Mouse (Mus musculus): ENCODE data around the gene Sorbs1. TPM values are rescaled to one million over a fixed set of nuclear protein-coding genes. Genes with fewer than 3 reads are reported as not detected.

Sorbs1 gene
- polyA plus RNA-seq, 1 experiment, result 13.2 TPM

DNA sequence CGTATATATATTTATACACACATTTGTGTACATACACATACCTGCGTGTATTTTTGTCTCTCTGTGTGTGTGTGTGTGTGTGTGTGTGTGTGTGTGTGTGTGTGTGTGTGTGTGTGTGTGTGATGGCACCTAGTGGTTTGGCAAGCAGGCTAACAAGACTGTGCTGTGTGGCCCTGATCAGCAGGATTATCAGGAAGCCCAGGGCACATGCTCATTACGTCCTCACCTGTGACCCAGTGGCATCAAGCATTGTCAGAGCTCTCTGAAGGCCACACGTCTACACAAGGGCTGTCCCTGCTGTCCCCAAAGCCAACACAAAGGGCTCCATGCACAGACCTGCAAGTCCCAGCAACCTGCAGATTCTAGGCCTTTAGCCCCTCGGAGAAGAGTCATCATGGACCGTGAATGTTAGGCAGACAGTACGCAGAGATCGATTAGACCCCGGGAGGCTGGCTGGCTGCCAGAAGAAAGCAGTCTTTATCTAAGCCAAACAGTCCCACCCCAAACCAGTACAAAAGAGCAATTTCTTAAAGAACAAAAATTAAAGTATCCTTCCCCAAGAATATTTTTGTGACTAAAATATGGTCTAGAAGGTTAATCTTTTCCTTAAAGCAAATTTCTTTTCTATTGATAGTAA is 52.6 kb downstream of the Sorbs1 start:
- no peak for TF ChIP-seq POLR2A (IDR thresholded peaks at IDR 0.05; ENCODE audit: low read depth, low read length)
- TF ChIP-seq CTCF (IDR thresholded peaks at IDR 0.05; ENCODE audit: extremely low read depth, insufficient read length, insufficient replicate concordance, low read depth, low read length), result no peak
- Histone ChIP-seq H3K4me3 (ENCODE audit: low read depth, low read length) (no peak overlapping the region), H3K27ac (ENCODE audit: insufficient read depth, low read depth, low read length) (no peak overlapping the region), H3K36me3 (ENCODE audit: control insufficient read depth, insufficient read depth, low read length) (no peaks in the 10 kb centered on the region), H3K27me3 (ENCODE audit: control insufficient read depth, insufficient read depth, low read length) (no peaks in the 10 kb centered on the region), H3K4me1 (ENCODE audit: control insufficient read depth, insufficient read depth, insufficient read length, low read length) (peaks cover 25% of the 10 kb centered on the region)
- whole genome bisulfite sequencing, result 28% methylated on average over 9 of the region's 9 CpGs

DNA sequence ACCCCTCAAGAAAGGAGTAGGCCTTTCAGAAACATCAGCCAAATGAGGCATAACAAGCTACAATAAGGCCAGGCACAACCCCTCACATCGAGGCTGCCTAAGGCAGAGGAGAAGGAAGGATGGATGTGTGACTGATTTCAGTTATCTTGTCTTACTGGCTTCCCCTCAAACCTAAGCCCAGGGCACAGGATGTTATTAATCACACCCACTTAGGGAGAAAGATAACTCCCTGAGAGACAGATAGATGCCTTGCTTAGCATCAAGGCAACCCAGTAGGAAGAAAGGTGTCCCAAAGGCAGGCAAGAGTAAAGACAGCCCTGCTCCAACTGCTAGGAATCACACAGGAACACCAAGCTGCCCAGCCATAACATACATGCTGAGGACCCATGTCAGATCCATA is 54.2 kb downstream of the Sorbs1 start:
- Histone ChIP-seq H3K36me3 (ENCODE audit: control insufficient read depth, insufficient read depth, low read length) (no peaks in the 10 kb centered on the region), H3K27ac (ENCODE audit: insufficient read depth, low read depth, low read length) (no peak overlapping the region), H3K27me3 (ENCODE audit: control insufficient read depth, insufficient read depth, low read length) (no peaks in the 10 kb centered on the region), H3K4me1 (ENCODE audit: control insufficient read depth, insufficient read depth, insufficient read length, low read length) (peaks cover 20% of the 10 kb centered on the region), H3K4me3 (ENCODE audit: low read depth, low read length) (no peak overlapping the region)
- 60% methylated on average over 1 of the region's 1 CpGs for WGBS
- no peak for TF ChIP-seq POLR2A (IDR thresholded peaks at IDR 0.05; ENCODE audit: low read depth, low read length)
- no peak for TF ChIP-seq CTCF (IDR thresholded peaks at IDR 0.05; ENCODE audit: extremely low read depth, insufficient read length, insufficient replicate concordance, low read depth, low read length)

DNA sequence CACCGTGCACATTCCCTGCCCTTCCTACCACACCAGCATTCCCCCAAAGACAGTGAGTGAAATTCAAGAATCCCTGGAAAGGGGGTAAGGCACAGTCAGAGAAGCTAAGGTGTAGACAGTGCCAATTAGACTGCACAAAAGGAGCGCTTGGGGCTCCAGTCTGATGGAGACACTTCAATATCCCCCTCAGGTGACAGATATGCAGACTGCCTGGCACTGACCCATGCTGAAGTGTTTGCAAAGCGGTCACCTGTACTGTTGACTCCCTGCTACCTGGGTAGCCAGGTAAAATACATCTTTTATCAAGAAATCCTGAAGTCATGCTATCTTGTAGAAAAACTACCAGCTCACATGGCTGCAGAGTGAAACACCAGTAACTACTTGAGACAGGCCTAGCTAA is 54.8 kb downstream of the Sorbs1 start:
- Histone ChIP-seq H3K27me3 (ENCODE audit: control insufficient read depth, insufficient read depth, low read length) (no peaks in the 10 kb centered on the region), H3K36me3 (ENCODE audit: control insufficient read depth, insufficient read depth, low read length) (no peaks in the 10 kb centered on the region), H3K27ac (ENCODE audit: insufficient read depth, low read depth, low read length) (no peak overlapping the region), H3K4me1 (ENCODE audit: control insufficient read depth, insufficient read depth, insufficient read length, low read length) (peaks cover 18% of the 10 kb centered on the region), H3K4me3 (ENCODE audit: low read depth, low read length) (no peak overlapping the region)
- TF ChIP-seq POLR2A (IDR thresholded peaks at IDR 0.05; ENCODE audit: low read depth, low read length) (no peak), CTCF (IDR thresholded peaks at IDR 0.05; ENCODE audit: extremely low read depth, insufficient read length, insufficient replicate concordance, low read depth, low read length) (no peak)
- 72% methylated on average over 3 of the region's 3 CpGs for WGBS

DNA sequence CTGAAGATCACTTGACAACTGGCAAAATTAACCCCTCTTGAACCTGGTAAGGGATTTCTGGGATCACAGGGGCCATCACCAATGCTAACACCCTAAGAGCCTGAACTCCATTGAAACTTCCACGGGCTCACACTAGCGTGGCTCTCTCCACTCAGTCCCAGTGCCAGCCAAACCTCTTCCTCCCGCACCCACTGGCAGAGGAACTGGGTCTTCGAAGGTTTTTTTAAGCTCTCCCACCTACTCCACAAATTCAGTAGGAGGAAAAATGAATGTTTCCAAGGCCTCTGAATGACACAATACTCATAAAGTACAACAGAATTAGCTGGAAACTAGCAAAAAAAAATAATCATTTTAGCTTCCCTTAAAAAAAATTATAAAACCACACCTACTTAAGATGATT is 58.3 kb downstream of the Sorbs1 start:
- TF ChIP-seq POLR2A (IDR thresholded peaks at IDR 0.05; ENCODE audit: low read depth, low read length) (no peak), CTCF (IDR thresholded peaks at IDR 0.05; ENCODE audit: extremely low read depth, insufficient read length, insufficient replicate concordance, low read depth, low read length) (no peak)
- Histone ChIP-seq H3K27me3 (ENCODE audit: control insufficient read depth, insufficient read depth, low read length) (no peaks in the 10 kb centered on the region), H3K36me3 (ENCODE audit: control insufficient read depth, insufficient read depth, low read length) (no peaks in the 10 kb centered on the region), H3K27ac (ENCODE audit: insufficient read depth, low read depth, low read length) (no peak overlapping the region), H3K4me1 (ENCODE audit: control insufficient read depth, insufficient read depth, insufficient read length, low read length) (no peaks in the 10 kb centered on the region), H3K4me3 (ENCODE audit: low read depth, low read length) (no peak overlapping the region)
- 96% methylated on average over 4 of the region's 4 CpGs for WGBS

DNA sequence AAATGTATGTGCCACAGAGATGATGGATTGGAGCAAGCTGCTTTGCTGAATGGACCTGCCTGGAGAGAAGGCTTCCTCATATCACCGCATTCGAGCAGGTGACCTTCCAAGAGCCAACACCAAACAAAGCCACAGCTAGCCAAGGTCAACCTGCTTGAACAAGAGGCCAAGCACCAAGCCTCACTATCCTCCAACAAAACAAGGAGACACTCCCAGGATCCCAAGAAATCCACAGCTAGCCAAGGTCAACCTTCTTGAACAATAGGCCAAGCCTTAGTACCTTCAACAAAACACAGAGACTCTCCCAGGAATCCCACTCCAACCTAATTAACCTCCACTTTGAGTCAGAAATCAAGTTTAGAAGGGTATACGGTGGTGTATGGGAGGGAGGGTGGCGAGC is 59.5 kb downstream of the Sorbs1 start:
- no peaks in the 10 kb centered on the region; the same call in 1 of the 2 replicates for H3K36me3 ChIP-seq (ENCODE audit: control insufficient read depth, insufficient read depth, low read length)
- no peaks in the 10 kb centered on the region for H3K27me3 ChIP-seq (ENCODE audit: control insufficient read depth, insufficient read depth, low read length)
- TF ChIP-seq CTCF (IDR thresholded peaks at IDR 0.05; ENCODE audit: extremely low read depth, insufficient read length, insufficient replicate concordance, low read depth, low read length) (no peak), POLR2A (IDR thresholded peaks at IDR 0.05; ENCODE audit: low read depth, low read length) (no peak)
- no peaks in the 10 kb centered on the region for H3K4me1 ChIP-seq (ENCODE audit: control insufficient read depth, insufficient read depth, insufficient read length, low read length)
- no peak overlapping the region for H3K27ac ChIP-seq (ENCODE audit: insufficient read depth, low read depth, low read length)
- no peak overlapping the region for H3K4me3 ChIP-seq (ENCODE audit: low read depth, low read length)
- 97% methylated on average over 4 of the region's 4 CpGs for WGBS

DNA sequence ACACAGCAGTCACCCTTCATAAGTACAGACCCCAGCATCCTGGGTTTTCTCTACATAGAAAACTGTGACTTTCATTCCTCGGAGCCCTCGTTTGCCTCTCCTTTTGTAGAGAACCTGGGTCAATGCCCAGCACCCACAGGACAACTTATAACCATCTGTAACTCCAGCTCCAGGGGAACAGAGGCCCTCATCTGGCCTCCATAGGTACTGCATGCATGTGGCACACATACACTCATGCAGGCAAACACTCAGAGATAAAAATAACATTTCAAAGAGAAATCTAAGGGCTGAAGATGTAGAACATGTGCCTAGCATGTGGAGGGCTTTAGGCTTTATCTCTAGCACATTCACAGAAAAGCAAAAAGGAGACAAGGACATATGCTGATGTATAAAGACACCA is 61.4 kb downstream of the Sorbs1 start:
- Histone ChIP-seq H3K36me3 (ENCODE audit: control insufficient read depth, insufficient read depth, low read length) (no peaks in the 10 kb centered on the region; the same call in 1 of the 2 replicates), H3K4me1 (ENCODE audit: control insufficient read depth, insufficient read depth, insufficient read length, low read length) (no peaks in the 10 kb centered on the region), H3K27me3 (ENCODE audit: control insufficient read depth, insufficient read depth, low read length) (no peaks in the 10 kb centered on the region), H3K4me3 (ENCODE audit: low read depth, low read length) (no peak overlapping the region), H3K27ac (ENCODE audit: insufficient read depth, low read depth, low read length) (no peak overlapping the region)
- WGBS, result 97% methylated on average over 2 of the region's 2 CpGs
- TF ChIP-seq CTCF (IDR thresholded peaks at IDR 0.05; ENCODE audit: extremely low read depth, insufficient read length, insufficient replicate concordance, low read depth, low read length) (no peak), POLR2A (IDR thresholded peaks at IDR 0.05; ENCODE audit: low read depth, low read length) (no peak)

DNA sequence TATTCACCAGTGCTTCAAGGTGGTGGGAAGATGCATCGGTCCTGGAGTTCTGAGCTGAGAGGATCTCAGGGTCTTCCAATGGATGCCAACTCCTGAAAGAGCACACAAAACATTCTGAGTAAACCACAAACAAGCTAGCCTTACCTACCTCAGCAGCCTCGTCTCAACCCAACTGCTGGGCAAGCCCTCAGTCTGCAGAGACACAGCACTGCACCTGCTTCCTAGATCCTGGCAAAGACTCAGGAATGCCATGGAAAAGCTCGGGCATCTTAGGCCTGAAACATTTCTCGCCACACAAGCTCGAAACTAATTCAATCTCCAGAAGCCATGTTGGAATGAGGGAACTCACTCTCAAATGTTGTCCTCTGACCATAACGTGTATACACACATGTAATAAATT is 62.3 kb downstream of the Sorbs1 start:
- no peak for TF ChIP-seq POLR2A (IDR thresholded peaks at IDR 0.05; ENCODE audit: low read depth, low read length)
- TF ChIP-seq CTCF (IDR thresholded peaks at IDR 0.05; ENCODE audit: extremely low read depth, insufficient read length, insufficient replicate concordance, low read depth, low read length), result no peak
- H3K27me3 ChIP-seq (ENCODE audit: control insufficient read depth, insufficient read depth, low read length), result no peaks in the 10 kb centered on the region
- H3K4me1 ChIP-seq (ENCODE audit: control insufficient read depth, insufficient read depth, insufficient read length, low read length), result no peaks in the 10 kb centered on the region
- no peak overlapping the region for H3K4me3 ChIP-seq (ENCODE audit: low read depth, low read length)
- H3K36me3 ChIP-seq (ENCODE audit: control insufficient read depth, insufficient read depth, low read length), result no peaks in the 10 kb centered on the region; the same call in 1 of the 2 replicates
- 82% methylated on average over 6 of the region's 6 CpGs for WGBS
- no peak overlapping the region for H3K27ac ChIP-seq (ENCODE audit: insufficient read depth, low read depth, low read length)
